Mouse (Mus musculus) small intestine, adult 2 months (tissue): ENCODE measurements around the gene A4galt.

ENCODE experiments used
- CTCF ChIP-seq: fragments of 200-500 bp; IDR thresholded peaks from 2 replicates; pipeline ENCODE4 v1.5.1; 2012; ENCODE audit warnings: low read depth, mild to moderate bottlenecking, control low read depth, inconsistent platforms, low read length, moderate library complexity, mixed read lengths; ENCODE audit not compliant: insufficient replicate concordance, insufficient read length; ENCODE audit errors: extremely low read depth
- POLR2A ChIP-seq: fragments of 200-500 bp; IDR thresholded peaks from 2 replicates; pipeline ENCODE4 v1.6.1; 2012; ENCODE audit warnings: low read depth, mild to moderate bottlenecking, control low read depth, inconsistent platforms, low read length, moderate library complexity

GRCm38 (mm10) chr15:83284828-83285227, 33.3 kb upstream of the A4galt start:
- TF ChIP-seq POLR2A (no peak), CTCF (no peak)
